Comparison of ENCODE assay signal across 23 mouse cellular contexts in genomic region chr6:140297561-140297960, GRCm38 (mm10).
A peak's percentile ranks its signal among the peaks of the same experiment; 100 is the strongest.
DNase-seq lines count a peak whose midpoint lies in the region; ATAC-seq and TF ChIP-seq lines count a peak whose summit lies in the region.
"Had no signal": no experiment of that assay in that cellular context is flagged by ENCODE, and none has a peak within 500 bp of the region (broad histone marks: within the 10 kb centered on the region; RNA-seq: fewer than 3 reads in every experiment).

No protein-coding gene starts in this region.

- H3K4me3 ChIP-seq in hindbrain, embryonic 11.5 days (ENCODE audit: low read depth, low read length) = no peak overlapping the region
- H3K4me3 ChIP-seq in hindbrain, embryonic 10.5 days = no peak overlapping the region
- no peak overlapping the region for H3K4me3 ChIP-seq in forebrain, embryonic 13.5 days
- no peak overlapping the region for H3K4me3 ChIP-seq in hindbrain, embryonic 16.5 days (ENCODE audit: low read length)
- H3K4me3 ChIP-seq in midbrain, postnatal 0 days (ENCODE audit: low read depth, low read length) = no peak overlapping the region
- H3K4me3 ChIP-seq: embryonic facial prominence, embryonic 15.5 days; heart, embryonic 10.5 days; layer of hippocampus, adult 2 months; myocyte; stomach, embryonic 15.5 days had no signal

- H3K4me1 ChIP-seq in hindbrain, embryonic 11.5 days (replicated peaks; ENCODE audit: control insufficient read depth, insufficient read depth, low read length) = no peaks in the 10 kb centered on the region
- peaks cover 5% of the 10 kb centered on the region for H3K4me1 ChIP-seq in hindbrain, embryonic 10.5 days (replicated peaks)
- peaks cover 26% of the 10 kb centered on the region for H3K4me1 ChIP-seq in forebrain, embryonic 13.5 days
- H3K4me1 ChIP-seq in hindbrain, embryonic 16.5 days (ENCODE audit: control insufficient read depth, insufficient read depth, low read depth, low read length) = peaks cover 3% of the 10 kb centered on the region; the same call in 1 of the 2 replicates
- no peaks in the 10 kb centered on the region for H3K4me1 ChIP-seq in midbrain, postnatal 0 days (ENCODE audit: insufficient read depth, low read length)
- H3K4me1 ChIP-seq: embryonic facial prominence, embryonic 15.5 days had no signal

- H3K36me3 ChIP-seq in hindbrain, embryonic 11.5 days (ENCODE audit: control insufficient read depth, insufficient read depth, low read length) = no peaks in the 10 kb centered on the region
- H3K36me3 ChIP-seq in hindbrain, embryonic 10.5 days = no peaks in the 10 kb centered on the region
- no peaks in the 10 kb centered on the region for H3K36me3 ChIP-seq in forebrain, embryonic 13.5 days (ENCODE audit: poor library complexity, severe bottlenecking)
- no peaks in the 10 kb centered on the region for H3K36me3 ChIP-seq in hindbrain, embryonic 16.5 days (ENCODE audit: control insufficient read depth, insufficient read depth, low read length)
- H3K36me3 ChIP-seq in midbrain, postnatal 0 days (ENCODE audit: insufficient read depth, low read length) = no peaks in the 10 kb centered on the region
- H3K36me3 ChIP-seq: embryonic facial prominence, embryonic 15.5 days; G1E; heart, embryonic 10.5 days; stomach, embryonic 15.5 days had no signal

- DNase-seq in hindbrain, embryonic 11.5 days (ENCODE audit: low spot score) = no peak
- no peak for DNase-seq in hindbrain, embryonic 10.5 days (ENCODE audit: low spot score)
- DNase-seq in midbrain, postnatal 0 days (ENCODE audit: low spot score) = peak; percentile 36
- DNase-seq in urinary bladder, postnatal 36 days (ENCODE audit: low spot score in 2 of 2) = no peak
- no peak for DNase-seq in frontal cortex, adult 2 months (ENCODE audit: extremely low spot score in 1 of 2, low spot score in 1 of 2)
- no peak for DNase-seq in adipocyte (ENCODE audit: low spot score)
- DNase-seq: adrenal gland, postnatal 14 days; cerebellum, adult 11-12 months; embryo, embryonic 11 days; kidney, adult 2 months; spleen, adult 18-20 months; thymus, adult 2 months had no signal

- H3K9ac ChIP-seq in hindbrain, embryonic 11.5 days (ENCODE audit: low read depth, low read length) = no peak overlapping the region
- no peak overlapping the region for H3K9ac ChIP-seq in forebrain, embryonic 13.5 days
- H3K9ac ChIP-seq in hindbrain, embryonic 16.5 days (ENCODE audit: low read depth, low read length) = no peak overlapping the region
- no peak overlapping the region for H3K9ac ChIP-seq in midbrain, postnatal 0 days (replicated peaks; ENCODE audit: low read length, poor library complexity, severe bottlenecking)
- H3K9ac ChIP-seq: embryonic facial prominence, embryonic 15.5 days; liver, embryonic 14.5 days; stomach, embryonic 15.5 days had no signal

- no peak overlapping the region for H3K4me2 ChIP-seq in hindbrain, embryonic 11.5 days (replicated peaks; ENCODE audit: low read depth, low read length)
- peak overlapping the region; percentile 30 for H3K4me2 ChIP-seq in forebrain, embryonic 13.5 days
- H3K4me2 ChIP-seq in hindbrain, embryonic 16.5 days (ENCODE audit: low read length) = peak overlapping the region; percentile 30
- H3K4me2 ChIP-seq in midbrain, postnatal 0 days (ENCODE audit: low read depth, low read length, poor library complexity, severe bottlenecking) = 0 out of 2 replicates have a peak overlapping the region, but pooled peaks have one; percentile 18
- H3K4me2 ChIP-seq: embryonic facial prominence, embryonic 15.5 days; stomach, embryonic 15.5 days had no signal

- no peaks in the 10 kb centered on the region for H3K27me3 ChIP-seq in hindbrain, embryonic 11.5 days (ENCODE audit: control insufficient read depth, insufficient read depth, low read length)
- no peaks in the 10 kb centered on the region for H3K27me3 ChIP-seq in hindbrain, embryonic 10.5 days (ENCODE audit: insufficient read depth, poor library complexity, severe bottlenecking)
- H3K27me3 ChIP-seq in forebrain, embryonic 13.5 days = no peaks in the 10 kb centered on the region
- no peaks in the 10 kb centered on the region for H3K27me3 ChIP-seq in hindbrain, embryonic 16.5 days (replicated peaks; ENCODE audit: control insufficient read depth, insufficient read depth, low read length)
- H3K27me3 ChIP-seq in midbrain, postnatal 0 days (ENCODE audit: insufficient read depth, low read length) = no peaks in the 10 kb centered on the region
- H3K27me3 ChIP-seq: embryonic facial prominence, embryonic 15.5 days; stomach, embryonic 15.5 days had no signal

- 80% methylated on average over 6 of the region's 6 CpGs for WGBS in hindbrain, embryonic 11.5 days
- 85% methylated on average over 6 of the region's 6 CpGs for WGBS in hindbrain, embryonic 10.5 days
- WGBS in forebrain, embryonic 13.5 days = 26% methylated on average over 6 of the region's 6 CpGs
- 42% methylated on average over 6 of the region's 6 CpGs for WGBS in hindbrain, embryonic 16.5 days
- 55% methylated on average over 6 of the region's 6 CpGs for WGBS in midbrain, postnatal 0 days

- peak; percentile 25; the same call in 1 of the 2 replicates for ATAC-seq in hindbrain, embryonic 11.5 days (ENCODE audit: low FRiP score)
- peak; percentile 52 for ATAC-seq in forebrain, embryonic 13.5 days
- peak; percentile 32; the same call in 1 of the 2 replicates for ATAC-seq in hindbrain, embryonic 16.5 days
- ATAC-seq in midbrain, postnatal 0 days (ENCODE audit: low FRiP score) = no peak
- ATAC-seq: activated CD4-positive, CD25-positive, alpha-beta regulatory T cell, adult 4 months; inflammation-experienced regulatory T-cells, adult 6 months had no signal

- TF ChIP-seq CTCF in midbrain, postnatal 0 days (IDR thresholded peaks at IDR 0.05) = no peak

- no peak overlapping the region for H3K27ac ChIP-seq in hindbrain, embryonic 11.5 days (ENCODE audit: low read depth, low read length)
- no peak overlapping the region for H3K27ac ChIP-seq in hindbrain, embryonic 10.5 days
- no peak overlapping the region for H3K27ac ChIP-seq in forebrain, embryonic 13.5 days
- H3K27ac ChIP-seq in hindbrain, embryonic 16.5 days (ENCODE audit: low read depth, low read length) = no peak overlapping the region
- H3K27ac ChIP-seq in midbrain, postnatal 0 days (ENCODE audit: low read depth, low read length) = no peak overlapping the region
- H3K27ac ChIP-seq: embryonic facial prominence, embryonic 15.5 days; heart, embryonic 10.5 days; layer of hippocampus, adult 2 months; liver, embryonic 14.5 days; stomach, embryonic 15.5 days had no signal

- no peaks in the 10 kb centered on the region for H3K9me3 ChIP-seq in hindbrain, embryonic 11.5 days (ENCODE audit: control insufficient read depth, low read length)
- no peaks in the 10 kb centered on the region for H3K9me3 ChIP-seq in hindbrain, embryonic 10.5 days
- H3K9me3 ChIP-seq in forebrain, embryonic 13.5 days (replicated peaks) = no peaks in the 10 kb centered on the region
- no peaks in the 10 kb centered on the region for H3K9me3 ChIP-seq in hindbrain, embryonic 16.5 days (ENCODE audit: control insufficient read depth, low read length)
- no peaks in the 10 kb centered on the region for H3K9me3 ChIP-seq in midbrain, postnatal 0 days (ENCODE audit: low read length)
- H3K9me3 ChIP-seq: embryonic facial prominence, embryonic 15.5 days; heart, embryonic 10.5 days; stomach, embryonic 15.5 days had no signal
